Mouse (Mus musculus): Measurements from ENCODE around the gene Scml4. TPM values are rescaled to one million over a fixed set of nuclear protein-coding genes. Genes with fewer than 3 reads are reported as not detected.

Scml4 gene
- total RNA-seq, 1 experiment from 2014 or later: 5.0 TPM

DNA sequence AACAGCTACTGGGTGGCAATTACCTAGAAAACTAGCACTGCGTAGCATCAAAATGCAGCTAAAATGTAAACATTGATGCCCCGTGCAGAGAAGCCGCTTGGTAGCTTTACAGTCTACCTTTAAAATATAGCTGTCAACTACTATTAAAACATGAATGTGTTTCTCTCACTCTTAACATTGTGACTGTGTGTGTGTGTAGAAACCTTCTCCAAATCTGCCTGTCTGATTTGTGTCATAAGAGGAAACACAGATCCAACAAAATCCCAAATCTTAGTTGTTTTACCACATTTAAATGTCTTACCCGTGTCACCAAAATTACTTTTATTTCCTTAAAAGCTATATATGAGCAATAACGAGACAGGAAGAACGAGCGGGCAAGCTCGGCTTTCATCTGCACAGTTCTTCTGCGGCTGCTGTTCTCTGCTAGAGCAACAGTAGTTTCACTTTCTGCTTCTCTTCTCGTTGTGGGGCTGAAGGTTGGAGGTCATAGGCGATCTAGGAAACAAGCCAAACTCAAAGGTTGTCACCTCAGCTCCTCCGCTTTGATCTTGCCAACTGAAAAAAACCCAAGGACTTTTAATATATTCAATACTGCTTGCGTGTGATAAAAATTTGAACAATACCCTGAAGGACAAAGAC is 2.1 kb downstream of the Scml4 start:
- peak; percentile 28 for DNase-seq

DNA sequence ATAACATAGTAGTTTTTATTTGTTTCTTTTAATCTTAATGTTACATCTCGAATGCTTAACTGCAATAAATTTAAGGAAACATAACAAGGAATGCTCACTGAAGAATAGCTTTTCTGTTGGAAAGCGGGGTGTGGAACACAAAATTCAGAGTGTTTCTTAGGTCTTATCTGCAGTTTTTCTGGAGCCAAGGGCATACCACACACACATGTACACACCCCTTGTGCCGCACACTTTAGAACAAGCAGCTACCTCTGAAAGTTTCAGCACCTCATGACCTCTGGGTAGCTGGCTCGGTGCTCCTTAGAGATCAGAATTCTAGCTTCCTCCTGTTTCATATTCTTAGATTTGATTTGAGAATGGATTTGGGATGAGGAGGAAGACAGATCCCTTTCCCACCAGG is 2.6 kb downstream of the Scml4 start:
- DNase-seq: no peak

- DNase-seq: peak; percentile 74
These were observed 3.6 kb downstream of the Scml4 start for GRCm38 (mm10) chr10:42863621-42864391.

DNA sequence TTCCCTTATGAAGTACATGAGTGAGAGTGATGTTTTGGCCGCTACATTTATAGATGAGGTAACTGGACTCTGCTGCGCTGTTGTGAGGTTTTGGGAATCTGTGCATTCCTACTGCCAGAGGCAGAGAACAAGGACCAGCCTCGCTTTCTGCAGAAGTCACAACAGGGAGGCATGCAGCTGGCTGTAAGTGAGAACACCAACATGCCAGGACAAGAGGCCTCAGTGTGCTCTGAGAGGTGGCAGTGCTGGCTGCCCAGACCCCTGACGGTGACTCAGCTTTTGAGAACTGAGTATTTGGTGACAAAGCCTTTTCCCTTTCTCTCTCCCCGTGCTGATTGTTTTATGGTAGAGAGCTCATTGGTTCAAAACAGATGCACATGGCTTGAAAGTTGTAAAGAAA is 4.5 kb downstream of the Scml4 start:
- DNase-seq: no peak

DNA sequence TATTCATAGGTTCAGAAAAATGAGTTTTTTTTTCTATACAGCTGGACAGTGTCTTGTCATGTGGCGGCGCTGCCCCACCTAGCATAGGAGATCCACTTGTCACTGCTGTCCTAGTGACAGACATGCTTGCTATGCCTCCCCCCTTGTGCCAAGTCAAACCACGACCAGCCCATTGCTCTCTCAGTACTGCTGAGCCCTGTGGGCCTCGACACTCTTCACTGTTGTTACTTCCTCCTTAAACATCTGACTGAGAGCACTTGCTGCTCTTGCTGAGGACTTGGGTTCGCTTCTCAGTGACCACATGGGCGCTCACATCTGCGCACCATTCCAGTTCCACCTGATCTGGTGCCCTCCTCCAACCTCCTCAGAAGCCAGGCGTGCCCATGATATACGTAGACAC is 8.2 kb downstream of the Scml4 start:
- no peak for DNase-seq

GRCm38 (mm10) chr10:42869467-42869866 is 9.3 kb downstream of the Scml4 start:
- no peak for DNase-seq

DNA sequence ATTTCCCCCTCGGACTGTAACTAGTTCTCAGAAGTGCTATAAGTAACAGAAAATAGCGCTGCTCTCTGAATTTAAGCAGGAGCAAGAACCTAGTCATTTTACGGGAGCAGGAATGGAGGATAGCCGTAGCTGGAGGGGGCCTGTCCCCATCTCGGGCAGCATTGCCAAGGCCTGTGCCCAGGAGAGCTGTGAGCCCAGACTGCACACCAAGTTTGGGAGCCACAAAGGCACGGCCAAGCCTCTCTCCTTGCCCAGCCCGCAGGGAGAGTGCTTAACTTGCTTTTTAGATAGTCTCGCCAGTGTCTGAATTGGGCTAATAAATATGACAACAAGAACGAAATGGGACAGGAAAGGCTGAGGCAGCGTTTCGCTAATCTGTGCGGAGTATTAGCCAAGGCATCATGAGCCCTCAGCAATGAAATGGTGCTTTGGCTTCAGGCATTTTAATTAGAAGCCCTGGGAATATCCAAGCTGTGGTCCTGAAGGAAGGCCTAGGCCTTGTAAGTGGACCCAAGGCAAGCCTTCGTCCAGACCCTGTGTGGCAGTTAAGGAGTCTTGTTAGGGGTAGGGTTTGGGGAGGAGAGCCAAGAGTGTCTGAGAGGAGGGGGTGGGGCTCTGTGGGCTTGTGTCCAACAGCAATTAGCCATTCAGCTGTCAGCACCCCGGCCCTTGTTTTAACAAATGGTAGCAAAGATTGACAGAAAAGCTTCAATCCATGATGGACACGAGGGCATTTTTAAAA is 12.3 kb downstream of the Scml4 start:
- DNase-seq: no peak

- no peak for DNase-seq
These were observed 13.0 kb downstream of the Scml4 start for GRCm38 (mm10) chr10:42873077-42873595.

DNA sequence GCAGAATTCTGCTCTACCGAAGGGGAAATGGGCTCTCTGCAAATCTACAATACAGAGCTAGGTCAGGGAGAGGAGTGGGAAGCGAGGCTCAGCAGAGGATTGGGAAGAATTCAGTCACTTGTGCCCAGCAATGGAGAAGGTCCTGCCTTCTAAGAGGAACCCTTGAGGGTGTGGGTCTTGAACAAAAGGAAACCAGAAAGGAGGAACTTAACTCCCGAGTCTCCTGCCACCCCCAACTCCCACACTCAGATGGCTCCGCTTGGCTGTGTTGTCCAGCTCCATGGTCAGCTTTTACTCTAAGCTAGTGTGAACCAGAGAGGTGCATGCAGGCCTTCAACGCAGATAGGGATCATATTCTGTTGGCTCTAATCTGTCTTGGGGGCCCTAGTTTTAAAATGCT is 16.0 kb downstream of the Scml4 start:
- no peak for DNase-seq

GRCm38 (mm10) chr10:42879269-42879681 is 19.1 kb downstream of the Scml4 start:
- no peak for DNase-seq

GRCm38 (mm10) chr10:42879682-42880081 is 19.5 kb downstream of the Scml4 start:
- DNase-seq: no peak

DNA sequence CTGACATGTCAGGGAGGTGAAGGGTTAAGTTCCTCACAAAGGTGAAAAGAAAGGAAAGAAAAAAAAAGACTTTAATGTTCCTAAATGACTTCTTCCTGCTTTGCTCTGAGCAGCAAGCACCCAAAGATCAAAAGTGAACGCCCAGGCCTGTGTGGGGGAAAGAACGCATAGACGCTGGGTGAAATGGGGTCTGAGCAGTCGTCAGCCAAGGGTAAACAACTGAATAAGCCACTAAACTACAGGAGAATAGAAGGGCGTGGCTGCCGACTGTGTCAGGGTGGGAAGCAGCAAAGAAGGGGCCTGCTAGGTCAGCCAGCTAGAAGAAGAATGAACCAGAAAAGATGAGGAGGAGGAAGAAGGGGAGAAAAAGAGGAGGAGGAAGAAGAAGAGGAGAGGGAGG is 26.9 kb downstream of the Scml4 start:
- no peak for DNase-seq

- no peak for DNase-seq
These were observed 28.1 kb downstream of the Scml4 start for GRCm38 (mm10) chr10:42888241-42888640.

DNA sequence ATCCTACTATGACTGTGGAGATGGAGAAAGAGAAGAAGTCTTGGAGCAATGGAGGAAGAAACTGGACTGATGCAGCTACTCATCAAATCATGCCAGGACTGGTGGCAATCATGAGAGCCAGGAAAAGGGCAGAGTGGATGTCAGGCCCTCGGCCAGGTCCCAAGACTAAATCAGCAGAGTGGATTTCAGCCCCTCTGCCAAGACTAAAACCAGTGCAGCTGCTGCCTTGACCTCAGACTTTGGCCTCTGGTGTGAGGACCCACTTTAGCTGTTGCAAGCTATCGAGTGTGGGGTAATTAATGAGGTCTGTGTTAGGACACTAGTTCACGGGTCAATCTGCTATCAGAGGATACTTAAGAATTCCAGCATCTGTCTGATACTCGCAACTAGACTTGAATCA is 30.2 kb downstream of the Scml4 start:
- DNase-seq: no peak

GRCm38 (mm10) chr10:42892250-42892649 is 32.1 kb downstream of the Scml4 start:
- DNase-seq: no peak

- no peak for DNase-seq
These were observed 32.8 kb downstream of the Scml4 start for GRCm38 (mm10) chr10:42892987-42893386.

GRCm38 (mm10) chr10:42893857-42894256 is 33.7 kb downstream of the Scml4 start:
- DNase-seq: no peak

DNA sequence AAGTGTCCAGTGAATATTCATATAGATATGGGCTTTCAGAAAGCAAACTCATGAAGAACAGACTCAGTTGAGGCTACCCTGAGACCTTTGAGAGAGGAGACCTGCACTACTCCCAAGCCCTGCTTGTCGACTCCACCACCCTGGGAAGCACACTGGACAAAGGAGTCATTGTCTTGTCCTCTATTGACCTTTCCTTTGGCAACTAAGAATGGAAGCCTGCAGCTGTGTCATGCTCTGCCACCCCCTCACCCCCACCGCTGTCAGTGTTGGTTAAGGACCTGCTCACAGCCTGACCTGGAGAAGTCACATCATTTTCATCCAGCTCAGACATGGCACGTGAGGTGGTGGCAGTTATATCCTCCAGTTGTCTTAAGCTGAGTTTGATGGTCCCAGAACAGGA is 34.1 kb downstream of the Scml4 start:
- DNase-seq: no peak

DNA sequence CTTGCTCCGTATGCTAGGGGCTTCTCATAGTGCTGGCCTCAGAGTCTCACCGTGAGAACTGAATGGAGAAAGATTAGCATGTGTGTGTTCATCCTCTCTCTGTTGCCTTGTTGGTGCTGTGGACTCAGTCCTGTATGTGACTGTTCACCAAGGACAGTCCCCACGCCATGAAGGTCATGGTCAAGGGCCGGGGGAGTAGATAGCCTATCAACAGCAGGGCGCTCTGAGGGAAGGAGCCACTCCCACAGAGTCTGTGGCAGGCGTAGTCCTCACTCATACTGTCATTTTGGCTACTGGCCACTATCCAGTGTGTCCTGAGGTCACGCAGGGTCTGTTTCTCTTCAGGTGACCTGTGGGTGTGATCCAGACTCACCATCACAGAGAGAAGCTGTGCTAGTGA is 34.5 kb downstream of the Scml4 start:
- DNase-seq: peak; percentile 49

GRCm38 (mm10) chr10:42896621-42897020 is 36.5 kb downstream of the Scml4 start:
- DNase-seq: no peak

- no peak for DNase-seq
These were observed 37.0 kb downstream of the Scml4 start for GRCm38 (mm10) chr10:42897166-42897565.

GRCm38 (mm10) chr10:42897632-42898031 is 37.5 kb downstream of the Scml4 start:
- DNase-seq: no peak

DNA sequence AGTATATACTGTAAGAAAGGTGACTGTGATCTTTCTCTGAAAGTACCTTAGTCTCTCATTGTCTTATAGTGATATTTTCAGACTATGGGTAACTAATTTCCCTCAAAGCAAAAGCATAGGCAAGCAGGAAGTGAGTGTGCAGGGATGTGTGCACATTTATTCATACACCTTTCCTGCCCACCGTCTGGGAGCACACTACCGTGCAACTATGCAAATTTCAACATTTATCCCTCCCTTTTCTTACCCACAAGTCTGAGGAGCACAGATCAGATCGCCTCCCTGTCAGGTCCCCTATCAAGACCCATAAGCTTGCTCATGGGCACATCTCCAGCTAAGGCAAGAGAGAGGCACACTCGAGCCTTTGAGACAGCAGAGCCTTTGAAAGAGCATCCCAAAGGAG is 41.2 kb downstream of the Scml4 start:
- no peak for DNase-seq
